Mouse (Mus musculus): ENCODE results near the gene Sec23ip.
"Not testable (repeated sequence)": the region's sequence is repeated elsewhere in the genome, so short reads cannot be mapped to it uniquely, and the experiment has no call there.

Gene Sec23ip

DNA sequence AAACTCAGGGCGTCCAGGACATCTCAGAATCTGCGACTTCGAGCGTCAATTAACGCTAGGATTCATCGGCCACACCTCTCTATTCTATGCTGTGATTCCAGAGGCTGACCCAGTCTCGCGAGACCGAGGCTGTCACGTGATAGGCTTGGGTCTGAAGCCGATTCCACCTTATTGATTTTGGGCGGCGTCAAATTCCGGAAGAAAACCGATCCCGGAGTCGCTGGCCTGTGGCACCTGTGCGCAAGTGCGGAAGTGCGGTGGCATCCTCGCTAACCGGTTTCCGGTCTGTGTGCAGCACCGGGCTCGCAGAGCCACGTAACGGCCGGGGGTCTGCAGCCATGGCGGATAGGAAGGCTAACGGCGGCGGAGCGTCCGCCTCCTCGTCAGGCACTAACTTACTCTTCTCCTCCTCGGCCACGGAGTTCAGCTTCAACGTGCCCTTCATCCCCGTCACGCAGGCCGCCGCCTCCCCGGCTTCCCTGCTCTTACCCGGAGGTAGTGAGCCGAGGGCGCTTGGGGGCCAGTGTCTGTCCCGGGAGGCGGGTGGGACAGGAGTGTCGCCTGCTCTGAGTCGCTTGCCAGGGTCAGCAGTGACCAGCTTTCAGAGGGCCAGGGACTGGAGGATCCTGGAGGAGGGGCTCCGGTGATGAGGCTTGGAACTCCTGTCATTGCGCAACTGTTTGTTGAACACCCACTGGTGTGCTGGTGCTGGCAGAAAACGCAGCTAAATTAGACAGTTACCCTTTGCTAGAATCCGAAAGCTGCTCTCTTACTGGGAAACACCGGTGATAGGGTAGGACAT, at the start of gene Sec23ip:
Gene Sec23ip, plus strand, starts transcription at position 260 of the 802 bp plus-strand sequence.
- DNase-seq = peak; percentile 99

- not testable (repeated sequence) for DNase-seq
These were observed 44.8 kb upstream of the Sec23ip start for GRCm38 (mm10) chr7:128699959-128700358.

GRCm38 (mm10) chr7:128705735-128706134, 39.0 kb upstream of the Sec23ip start:
- peak; percentile 78 for DNase-seq

- DNase-seq = no peak
These were observed 26.8 kb upstream of the Sec23ip start for GRCm38 (mm10) chr7:128717991-128718390.

GRCm38 (mm10) chr7:128724761-128725160, 20.0 kb upstream of the Sec23ip start:
- DNase-seq = peak; percentile 83

DNA sequence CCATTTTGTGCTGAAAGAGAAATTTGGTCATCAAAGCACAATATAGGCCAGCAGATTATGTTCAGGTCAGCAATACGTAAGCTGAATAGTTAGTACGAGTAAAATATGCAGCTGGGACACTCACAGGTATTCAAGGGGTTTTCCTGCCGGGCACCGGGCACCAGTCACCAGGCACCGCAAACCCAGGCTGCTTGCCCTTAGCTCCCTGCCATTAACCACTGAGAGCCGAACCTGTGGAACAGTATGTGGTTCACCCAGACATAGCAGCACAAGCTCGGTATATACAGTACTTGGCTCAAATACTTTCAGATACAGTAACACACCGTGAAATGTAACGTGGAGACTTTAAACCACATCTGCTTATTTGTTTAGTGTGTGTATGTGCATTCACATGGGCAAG, 19.6 kb upstream of the Sec23ip start:
- DNase-seq = no peak

- no peak for DNase-seq
These were observed 17.7 kb upstream of the Sec23ip start for GRCm38 (mm10) chr7:128726999-128727398.

GRCm38 (mm10) chr7:128727701-128728100, 17.0 kb upstream of the Sec23ip start:
- DNase-seq = no peak

- peak; percentile 51 for DNase-seq
These were observed 16.0 kb upstream of the Sec23ip start for GRCm38 (mm10) chr7:128728738-128729137.

DNA sequence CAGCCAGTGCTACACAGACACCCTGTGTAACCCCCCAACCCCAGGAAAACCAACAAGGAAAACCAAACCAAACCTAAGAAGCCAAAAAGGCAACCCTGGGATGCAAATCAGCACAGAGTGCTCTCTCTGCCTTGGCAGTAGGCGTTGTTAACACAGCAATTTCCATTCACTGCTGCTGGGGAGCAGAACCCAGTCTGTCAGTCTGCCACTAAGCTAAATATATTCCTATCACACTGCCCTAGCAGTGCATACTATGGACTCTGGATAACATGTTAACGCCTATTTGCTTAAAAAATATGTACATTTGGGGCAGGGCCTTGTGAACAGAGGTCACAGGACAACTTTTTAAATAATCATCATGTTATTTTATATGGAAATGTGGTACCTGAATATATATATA, 13.2 kb upstream of the Sec23ip start:
- no peak for DNase-seq

DNA sequence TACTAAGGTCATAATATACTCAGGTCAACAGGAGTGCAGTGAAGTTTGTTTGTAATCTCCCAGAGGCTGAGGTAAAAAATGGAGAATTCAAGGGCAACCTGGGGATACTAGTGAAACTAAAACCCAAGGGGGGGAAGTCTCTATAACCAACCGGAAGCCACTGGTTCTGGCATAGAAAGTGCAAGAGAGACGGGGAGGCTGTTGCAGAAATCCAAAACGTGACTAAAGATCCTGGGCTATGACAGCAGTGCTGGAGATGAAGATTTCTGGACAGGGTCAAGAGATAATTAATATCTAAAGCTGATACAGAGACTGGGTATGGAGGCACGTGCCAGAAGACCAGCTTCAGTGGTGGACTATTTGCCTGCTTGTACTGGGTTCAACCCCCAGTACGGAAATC, 6.7 kb upstream of the Sec23ip start:
- no peak for DNase-seq

GRCm38 (mm10) chr7:128739116-128739461, 5.7 kb upstream of the Sec23ip start:
- peak; percentile 22 for DNase-seq

GRCm38 (mm10) chr7:128739462-128740277, 5.1 kb upstream of the Sec23ip start:
- peak; percentile 66 for DNase-seq

- DNase-seq = peak; percentile 99
These were observed 4.4 kb upstream of the Sec23ip start, which contains the start of gene Mcmbp for GRCm38 (mm10) chr7:128740334-128740733. Gene Mcmbp (minus strand): TSS chr7:128740495.

DNA sequence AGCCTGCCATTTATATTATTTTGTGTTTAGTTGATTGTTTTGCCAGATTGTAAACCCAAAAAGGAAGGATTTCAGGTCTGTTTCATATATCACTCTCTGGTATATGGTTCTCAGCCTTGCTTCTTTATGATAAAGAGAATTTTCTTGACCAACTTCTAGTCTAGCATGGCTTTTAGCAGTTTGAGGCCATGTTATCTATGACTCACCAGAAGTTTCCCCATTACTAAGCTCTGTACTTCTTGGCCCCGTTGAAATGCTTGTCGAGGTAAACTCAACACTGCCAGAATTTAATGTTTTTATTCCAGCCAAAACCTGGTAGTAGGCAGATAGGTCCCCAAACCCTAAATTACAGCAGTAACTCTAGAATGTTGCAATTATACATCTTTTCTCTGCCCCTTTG, 845 bp upstream of the Sec23ip start:
- no peak for DNase-seq

- DNase-seq = peak; percentile 30
These were observed 1.4 kb downstream of the Sec23ip start for GRCm38 (mm10) chr7:128746151-128746550.

DNA sequence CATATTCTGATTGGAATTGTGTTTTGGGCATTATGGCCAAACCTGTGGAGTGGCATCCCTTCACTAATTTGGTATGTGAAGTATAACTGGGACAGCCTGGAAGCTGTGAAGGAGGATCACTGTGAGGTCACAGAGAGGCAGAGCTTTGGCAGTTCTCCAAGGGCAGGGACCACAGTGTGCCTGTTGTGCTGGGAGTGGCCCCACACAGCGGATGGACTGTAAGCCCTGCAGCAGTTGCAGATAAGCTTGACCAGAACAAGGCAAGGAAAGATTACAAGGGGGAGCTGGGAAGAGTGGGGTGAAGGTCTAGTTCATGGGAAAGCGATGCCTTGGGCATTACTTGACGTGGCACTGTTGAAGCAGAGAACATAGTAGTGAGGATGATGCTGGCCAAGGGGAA, 4.0 kb downstream of the Sec23ip start:
- peak; percentile 79 for DNase-seq

DNA sequence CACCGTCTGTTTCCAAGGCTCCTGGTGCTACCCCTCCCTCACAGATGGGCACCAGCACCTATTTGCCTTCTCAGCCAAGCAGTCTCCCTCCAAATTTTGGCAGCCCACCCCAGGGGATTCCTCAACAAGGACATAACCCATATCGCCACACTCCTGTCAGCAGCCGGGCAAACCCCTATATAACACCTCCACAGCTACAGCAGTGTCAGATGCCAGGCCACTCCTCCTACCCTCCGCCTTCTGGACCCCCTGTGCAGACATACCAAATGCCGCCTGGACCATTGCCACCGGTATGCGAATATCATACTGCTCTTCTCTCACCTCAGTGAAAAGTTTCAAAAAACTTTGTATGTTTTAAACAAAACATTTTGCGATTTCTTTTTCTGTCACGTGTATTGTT, 5.6 kb downstream of the Sec23ip start:
- DNase-seq = no peak

- no peak for DNase-seq
These were observed 7.3 kb downstream of the Sec23ip start for GRCm38 (mm10) chr7:128752012-128752411.

- no peak for DNase-seq
These were observed 10.7 kb downstream of the Sec23ip start for GRCm38 (mm10) chr7:128755396-128755795.

GRCm38 (mm10) chr7:128758948-128759347, 14.2 kb downstream of the Sec23ip start:
- DNase-seq = no peak

DNA sequence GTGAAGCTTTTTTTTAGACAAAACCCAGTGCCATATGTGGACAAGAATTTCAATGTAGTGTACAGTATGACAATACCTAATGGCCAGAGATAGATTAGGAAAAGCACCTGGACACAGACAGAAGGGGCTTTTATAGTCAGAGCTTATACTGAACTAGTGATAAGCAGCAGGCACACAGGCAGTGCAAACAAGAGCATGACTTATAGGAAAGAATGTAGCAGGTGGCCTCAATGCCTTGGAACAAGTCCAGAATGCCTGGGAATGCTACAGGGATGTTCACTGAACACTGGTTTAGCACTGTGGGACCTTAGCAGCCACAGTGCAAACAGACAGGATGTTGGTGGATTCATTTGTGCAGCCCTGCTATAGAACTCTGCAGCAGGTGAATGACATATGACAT, 22.0 kb downstream of the Sec23ip start:
- no peak for DNase-seq

DNA sequence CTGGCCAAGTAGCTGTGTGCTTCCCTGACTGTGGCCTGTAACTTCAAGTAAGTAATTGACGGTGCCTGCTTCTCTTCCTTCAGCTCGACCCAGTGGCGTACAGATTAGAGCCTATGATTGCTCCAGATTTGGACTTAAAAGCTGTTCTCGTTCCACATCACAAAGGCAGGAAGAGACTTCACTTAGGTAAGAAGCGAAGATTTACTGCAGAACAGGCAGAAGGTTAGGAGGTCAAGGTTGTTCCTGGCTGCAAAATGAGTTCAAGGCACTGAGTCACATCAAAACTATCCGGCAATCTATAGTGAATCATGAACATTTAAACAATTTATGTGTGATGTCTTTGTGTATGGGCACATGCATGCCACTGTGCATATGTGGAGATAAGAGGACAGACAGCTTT, 32.5 kb downstream of the Sec23ip start:
- no peak for DNase-seq

DNA sequence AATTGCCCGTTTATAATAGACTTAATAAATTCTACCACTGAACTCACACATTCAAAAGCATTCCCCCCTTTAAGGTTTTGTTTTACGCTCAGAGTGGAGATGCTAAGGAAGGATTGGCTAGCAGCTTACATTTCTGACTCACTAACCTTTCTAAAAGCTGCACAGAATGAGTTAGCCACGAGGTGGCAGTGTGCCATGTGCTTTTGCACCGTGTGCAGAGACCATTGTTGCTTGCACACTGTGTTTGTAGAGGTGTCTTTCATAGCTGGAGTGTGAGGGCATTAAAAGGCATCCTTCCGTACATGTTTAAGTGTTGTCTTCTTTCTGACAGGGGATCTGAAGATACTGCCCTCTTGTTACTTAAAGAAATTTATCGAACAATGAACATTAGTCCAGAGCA, 34.6 kb downstream of the Sec23ip start:
- DNase-seq = peak; percentile 71

All from kidney, postnatal 10 days (tissue).